In the genomic region with DNA sequence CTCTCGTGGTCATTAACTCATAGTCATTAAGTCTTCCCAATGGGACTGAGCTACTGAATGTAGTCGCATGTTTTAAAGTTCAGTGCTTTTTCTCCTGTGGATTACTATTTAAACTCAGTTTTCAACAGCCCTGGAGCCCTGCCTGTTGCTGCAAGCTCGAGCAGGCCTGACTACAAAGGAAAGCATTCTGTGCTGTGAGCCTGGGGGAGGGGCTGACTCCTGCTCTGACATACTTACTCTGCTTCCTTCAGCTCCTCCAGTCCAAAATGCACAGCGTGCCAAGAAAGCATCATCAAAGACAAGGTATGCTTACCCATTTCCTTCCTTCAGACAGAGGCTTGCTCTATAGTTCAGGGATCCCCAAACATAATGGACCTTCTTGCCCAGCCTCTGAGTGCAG, we compare ENCODE assay signal across 10 mouse cellular contexts. TPM values are rescaled to one million over a fixed set of nuclear protein-coding genes. Genes with fewer than 3 reads are reported as not detected.
DNase-seq lines count a peak whose midpoint lies in the region; ATAC-seq and TF ChIP-seq lines count a peak whose summit lies in the region.
"Had no signal": no experiment of that assay in that cellular context is flagged by ENCODE, and none has a peak within 500 bp of the region (broad histone marks: within the 10 kb centered on the region; RNA-seq: fewer than 3 reads in every experiment).

No protein-coding gene starts in this region.

- no peak overlapping the region for H3K9ac ChIP-seq in kidney, postnatal 0 days (ENCODE audit: low read depth, low read length)

- H3K36me3 ChIP-seq in kidney, postnatal 0 days (ENCODE audit: insufficient read depth, low read length), result peaks cover 6% of the 10 kb centered on the region; the same call in 1 of the 2 replicates

- DNase-seq in cerebellum, adult 9-10 months, result peak; percentile 51
- DNase-seq in cerebellum, adult 8-10 months, result no peak
- peak; percentile 13 for DNase-seq in ovary, postnatal 14 days (ENCODE audit: low spot score)
- DNase-seq in ovary, postnatal 36 days (ENCODE audit: low spot score), result no peak
- DNase-seq in kidney, postnatal 0 days (ENCODE audit: low spot score), result peak; percentile 61
- peak; percentile 71 to 77 for DNase-seq in thymus, postnatal 10 days (ENCODE audit: low spot score in 2 of 2)
- no peak for DNase-seq in spleen, postnatal 10 days (ENCODE audit: low spot score in 2 of 2)
- no peak for DNase-seq in left cerebral cortex, postnatal 36 days (ENCODE audit: low spot score in 2 of 2)

- intact Hi-C loops in left cerebral cortex, postnatal 36 days (cut with DNase I), result no loop called here

- H3K4me2 ChIP-seq in kidney, postnatal 0 days (ENCODE audit: low read length), result no peak overlapping the region

- H3K9me3 ChIP-seq in kidney, postnatal 0 days (replicated peaks; ENCODE audit: low read length), result no peaks in the 10 kb centered on the region

- H3K27ac ChIP-seq in kidney, postnatal 0 days, result peak overlapping the region; percentile 70

- H3K4me1 ChIP-seq in kidney, postnatal 0 days (replicated peaks; ENCODE audit: insufficient read depth, low read length), result peaks cover 10% of the 10 kb centered on the region

- WGBS in kidney, postnatal 0 days, result 31% methylated on average over 4 of the region's 4 CpGs

- 0 out of 2 replicates have a peak, but pooled peaks have one; percentile 53 for ATAC-seq in kidney, postnatal 0 days (replicated peaks; ENCODE audit: low FRiP score, low read depth)

- H3K4me3 ChIP-seq in kidney, postnatal 0 days (replicated peaks; ENCODE audit: low read depth, low read length), result no peak overlapping the region

- no peak for TF ChIP-seq CTCF in kidney, postnatal 0 days (IDR thresholded peaks at IDR 0.05; ENCODE audit: low read depth)

- no peaks in the 10 kb centered on the region for H3K27me3 ChIP-seq in kidney, postnatal 0 days (ENCODE audit: insufficient read depth, low read length)

RNA-seq across cellular contexts. Expression of gene Amn, which starts 32.1 kb away (rescaled TPM):
- 123 and 145 TPM in 2 replicates for polyA plus RNA-seq in kidney, postnatal 0 days (2015; fragmentation: Nextera tagmentation; extraction: Ambion mirVana)
- 10 to 100 TPM in 1 of 2 experiments, 1 to 10 TPM in 1; 8.4 to 14.9 TPM for total RNA-seq in left cerebral cortex, postnatal 36 days (2021)

RNA-seq across cellular contexts. Expression of gene 4930595D18Rik, which starts 54.5 kb away (rescaled TPM):
- not detected in 2 replicates for polyA plus RNA-seq in kidney, postnatal 0 days (2015; fragmentation: Nextera tagmentation; extraction: Ambion mirVana)
- not detected for total RNA-seq in left cerebral cortex, postnatal 36 days (2021)
- total RNA-seq: left cerebral cortex, postnatal 25 days had no signal
- polyA plus RNA-seq: C2C12 had no signal

Comparison
In these comparisons a context has a peak if more than half of its experiments do, and no peak if none do; other contexts are left out.
1. DNase-seq: peak in cerebellum, adult 9-10 months (single experiment), ovary, postnatal 14 days (single experiment), kidney, postnatal 0 days (single experiment) and thymus, postnatal 10 days (2 of 2); none in cerebellum, adult 8-10 months (single experiment), ovary, postnatal 36 days (single experiment), spleen, postnatal 10 days (0 of 2) and left cerebral cortex, postnatal 36 days (0 of 2).